Mouse (Mus musculus): ENCODE data around the gene Il1r1. TPM values are rescaled to one million over a fixed set of nuclear protein-coding genes. Genes with fewer than 3 reads are reported as not detected.

The Il1r1 gene
- total and polyA plus RNA-seq, 3 experiments, result 1.4 to 3.1 TPM; not detected in 1

- Histone ChIP-seq H3K27ac (ENCODE audit: control insufficient read depth, low read depth, low read length) (no peak overlapping the region), H3K79me2 (ENCODE audit: control insufficient read depth, insufficient read depth, low read length, poor library complexity) (no peaks in the 10 kb centered on the region), H3K36me3 (ENCODE audit: control insufficient read depth in 1 of 2, insufficient read depth in 2 of 2, low read length in 2 of 2) (no peaks in the 10 kb centered on the region), H3K4me1 (ENCODE audit: control insufficient read depth in 1 of 2, insufficient read depth in 2 of 2, low read length in 2 of 2) (no peaks in the 10 kb centered on the region), H3K9me3 (replicated peaks; ENCODE audit: insufficient read depth, low read length) (no peaks in the 10 kb centered on the region), H3K4me3 (ENCODE audit: control insufficient read depth in 1 of 2, insufficient read depth in 1 of 2, low read depth in 2 of 2, low read length in 2 of 2) (no peak overlapping the region), H3K27me3 (ENCODE audit: control insufficient read depth in 1 of 2, insufficient read depth in 2 of 2, low read length in 2 of 2) (no peaks in the 10 kb centered on the region), H3K9ac (ENCODE audit: control insufficient read depth, low read depth, low read length, poor library complexity, severe bottlenecking) (no peak overlapping the region)
- DNase-seq (ENCODE audit: low read depth, low spot score), result no peak
- TF ChIP-seq MEF2A (IDR thresholded peaks at IDR 0.05; ENCODE audit: extremely low read depth, insufficient replicate concordance, low read depth, low read length, poor library complexity, severe bottlenecking) (no peak), NELFE (IDR thresholded peaks at IDR 0.05; ENCODE audit: low read depth, low read length) (no peak), JUND (IDR thresholded peaks at IDR 0.05; ENCODE audit: low read depth, low read length) (no peak), TBP (IDR thresholded peaks at IDR 0.05; ENCODE audit: low read depth, low read length) (no peak), RCOR1 (IDR thresholded peaks at IDR 0.05; ENCODE audit: low read depth, low read length) (no peak), ELF1 (IDR thresholded peaks at IDR 0.05; ENCODE audit: low read depth, low read length) (no peak), SMC3 (IDR thresholded peaks at IDR 0.05; ENCODE audit: low read depth, low read length) (no peak), MYC (IDR thresholded peaks at IDR 0.05; ENCODE audit: low read depth, low read length) (no peak), MAFK (IDR thresholded peaks at IDR 0.05; ENCODE audit: borderline replicate concordance, low read depth, low read length) (no peak), ZKSCAN1 (IDR thresholded peaks at IDR 0.05; ENCODE audit: low read depth, low read length) (no peak)
These were observed 29.1 kb downstream of the Il1r1 start for GRCm38 (mm10) chr1:40253940-40254339.

GRCm38 (mm10) chr1:40254347-40255057, 29.6 kb downstream of the Il1r1 start:
- TF ChIP-seq E2F4 (IDR thresholded peaks at IDR 0.05; ENCODE audit: borderline replicate concordance, low read depth, low read length), result no peak
- TF ChIP-seq ZKSCAN1 (IDR thresholded peaks at IDR 0.05; ENCODE audit: low read depth, low read length), result no peak
- TF ChIP-seq TCF12 (IDR thresholded peaks at IDR 0.05; ENCODE audit: low read depth, low read length), result no peak
- TF ChIP-seq RAD21 (IDR thresholded peaks at IDR 0.05; ENCODE audit: low read depth, low read length), result no peak
- TF ChIP-seq NRF1 (IDR thresholded peaks at IDR 0.05; ENCODE audit: insufficient read depth, low read depth, low read length, poor library complexity, severe bottlenecking), result no peak
- no peak for TF ChIP-seq MXI1 (IDR thresholded peaks at IDR 0.05; ENCODE audit: low read depth, low read length)
- no peak for TF ChIP-seq GABPA (IDR thresholded peaks at IDR 0.05; ENCODE audit: low read depth, low read length)
- TF ChIP-seq NELFE (IDR thresholded peaks at IDR 0.05; ENCODE audit: low read depth, low read length), result no peak
- H3K36me3 ChIP-seq (ENCODE audit: control insufficient read depth in 1 of 2, insufficient read depth in 2 of 2, low read length in 2 of 2), result no peaks in the 10 kb centered on the region
- no peak overlapping the region for H3K4me3 ChIP-seq (ENCODE audit: control insufficient read depth in 1 of 2, insufficient read depth in 1 of 2, low read depth in 2 of 2, low read length in 2 of 2)
- no peaks in the 10 kb centered on the region for H3K79me2 ChIP-seq (ENCODE audit: control insufficient read depth, insufficient read depth, low read length, poor library complexity)
- no peak overlapping the region for H3K27ac ChIP-seq (ENCODE audit: control insufficient read depth, low read depth, low read length)
- DNase-seq (ENCODE audit: low read depth, low spot score), result no peak
- no peaks in the 10 kb centered on the region for H3K27me3 ChIP-seq (ENCODE audit: control insufficient read depth in 1 of 2, insufficient read depth in 2 of 2, low read length in 2 of 2)
- H3K9ac ChIP-seq (ENCODE audit: control insufficient read depth, low read depth, low read length, poor library complexity, severe bottlenecking), result no peak overlapping the region
- H3K9me3 ChIP-seq (replicated peaks; ENCODE audit: insufficient read depth, low read length), result no peaks in the 10 kb centered on the region
- no peaks in the 10 kb centered on the region for H3K4me1 ChIP-seq (ENCODE audit: control insufficient read depth in 1 of 2, insufficient read depth in 2 of 2, low read length in 2 of 2)

Measured in MEL (cell line).